Mouse (Mus musculus) left cerebral cortex, adult 2 months (tissue): ENCODE measurements around the gene Arntl. TPM values are rescaled to one million over a fixed set of nuclear protein-coding genes. Genes with fewer than 3 reads are reported as not detected.

Source experiments
- DNase-seq, 2 experiments: peaks; one replicate each; pipeline ENCODE4 v3.0.0; 2021 to 2022; ENCODE audit warnings: low spot score in 2 of 2, mixed read lengths in 1 of 2; ENCODE audit errors: extremely low spot score in 1 of 2
- H3K27ac ChIP-seq: fragments of 200-600 bp; 2 replicates; pipeline ENCODE4 v1.8.1; 2022
- H3K4me3 ChIP-seq: fragments of 200-600 bp; 2 replicates; pipeline ENCODE4 v1.8.1; 2022
- CTCF ChIP-seq: fragments of 200-600 bp; IDR thresholded peaks from 2 replicates; pipeline ENCODE4 v1.8.1; 2022; ENCODE audit warnings: antibody characterized with exemption, mild to moderate bottlenecking, moderate library complexity
- intact Hi-C: fragments of 180-260 bp; cut with DNase I; formaldehyde crosslinking; loops from one replicate; pipeline ENCODE4 v1.15.1; 2025
- total RNA-seq, 2 experiments: library from RNA; stranded (reverse); gene quantifications; 2 replicates each; pipeline ENCODE4 v1.2.3; 2021

Gene Arntl
- total RNA-seq, 2 experiments from 2014 or later, result 41.6 to 50.4 TPM

DNA sequence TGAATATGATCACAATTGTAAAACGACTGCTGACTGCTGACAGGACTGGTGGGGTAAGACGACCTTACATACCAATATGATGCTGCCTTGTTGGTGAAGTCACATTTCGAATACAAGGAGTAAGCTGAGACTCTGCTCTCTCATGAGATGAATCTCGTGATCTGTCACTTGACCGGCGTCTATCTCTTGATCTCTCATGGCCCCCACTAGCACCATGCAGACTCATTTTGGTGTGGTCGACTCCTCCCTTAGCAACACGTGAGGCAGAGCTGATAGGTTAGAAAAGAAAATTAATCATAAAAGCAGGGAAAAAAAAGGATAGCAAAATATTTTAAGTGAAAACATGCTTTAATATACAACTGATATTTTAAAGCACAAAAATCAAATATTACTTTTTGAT, 128.0 kb downstream of the Arntl start:
- intact Hi-C loops, result no loop called here
- no peak for TF ChIP-seq CTCF
- Histone ChIP-seq H3K4me3 (no peak overlapping the region), H3K27ac (peak overlapping the region; percentile 34; the same call in 1 of the 2 replicates)
- DNase-seq, result no peak

DNA sequence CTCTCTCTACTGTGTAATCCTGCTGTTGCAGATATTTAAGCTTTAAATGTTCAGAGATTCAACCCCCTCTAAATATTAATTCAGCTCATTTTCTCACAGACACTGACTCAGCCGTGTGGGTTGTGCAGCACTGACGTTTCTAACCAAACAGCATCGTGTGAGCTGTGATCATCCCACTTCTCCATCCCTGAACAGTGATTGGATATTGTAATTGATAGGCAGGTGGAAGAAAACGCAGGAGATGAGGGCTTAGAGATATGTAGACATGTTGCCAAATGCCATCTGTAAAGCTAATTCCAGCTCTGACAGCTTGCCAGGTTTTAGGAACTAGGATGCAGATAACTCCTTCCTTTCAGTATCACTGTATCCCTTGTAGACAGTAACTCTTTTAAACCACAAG, 140.0 kb downstream of the Arntl start:
- Histone ChIP-seq H3K4me3 (peak overlapping the region; percentile 47), H3K27ac (peak overlapping the region; percentile 79)
- intact Hi-C loops, result no loop called here
- no peak for TF ChIP-seq CTCF
- DNase-seq, result peak; percentile 51 to 63

DNA sequence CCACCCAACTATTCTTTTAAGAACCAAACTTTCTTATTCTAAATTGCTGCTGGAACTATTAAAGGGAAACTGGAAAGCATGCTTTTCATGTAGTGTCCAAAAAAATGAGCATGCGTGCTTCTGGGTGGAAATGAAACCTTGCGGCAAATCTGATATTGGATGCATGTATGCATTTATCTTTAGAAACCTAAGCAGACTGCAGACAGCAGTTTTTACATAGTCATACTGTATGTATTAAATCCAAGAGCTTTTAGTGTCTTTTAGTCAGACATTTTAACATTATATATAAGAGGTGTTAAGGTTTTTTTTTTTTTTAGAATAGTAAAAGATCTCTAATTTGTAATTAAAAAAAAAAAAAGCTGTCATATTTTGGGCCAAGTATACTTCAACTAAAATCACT, 140.4 kb downstream of the Arntl start:
- H3K4me3 ChIP-seq, result peak overlapping the region; percentile 37
- H3K27ac ChIP-seq, result peak overlapping the region; percentile 79
- no peak for DNase-seq
- intact Hi-C loops, result no loop called here
- no peak for TF ChIP-seq CTCF

DNA sequence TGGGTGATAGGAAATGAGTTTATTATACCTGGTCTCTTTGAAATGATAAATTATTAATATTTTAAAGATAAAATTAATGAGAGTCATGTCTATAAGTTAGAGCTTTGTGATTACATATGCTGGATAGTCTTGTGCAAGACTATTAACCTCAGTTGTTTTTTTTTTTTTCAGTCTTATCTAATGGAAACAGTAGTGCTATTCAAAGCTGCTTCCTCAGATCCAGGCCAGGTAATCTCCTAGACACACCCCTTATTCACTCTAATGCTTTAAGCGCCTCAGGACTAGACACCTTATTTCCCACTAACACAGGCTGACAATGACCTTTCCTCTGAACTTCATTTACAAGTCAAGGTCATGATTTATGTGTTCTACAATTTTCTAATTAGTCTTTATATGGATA, 141.8 kb downstream of the Arntl start:
- Histone ChIP-seq H3K4me3 (no peak overlapping the region), H3K27ac (no peak overlapping the region; the same call in 1 of the 2 replicates)
- no peak for DNase-seq
- intact Hi-C loops, result no loop called here
- TF ChIP-seq CTCF, result no peak

Other genes starting within 250 kb of the Arntl start
- gene Btbd10, start 161.9 kb downstream of the Arntl start, total RNA-seq, result 100 to 1,000 TPM in 1 of 2 experiments, 10 to 100 TPM in 1; 90.1 to 104 TPM
- gene Pth, start 181.1 kb downstream of the Arntl start, total RNA-seq, result not detected